ENCODE assay signal across 8 mouse cellular contexts in the genomic region with DNA sequence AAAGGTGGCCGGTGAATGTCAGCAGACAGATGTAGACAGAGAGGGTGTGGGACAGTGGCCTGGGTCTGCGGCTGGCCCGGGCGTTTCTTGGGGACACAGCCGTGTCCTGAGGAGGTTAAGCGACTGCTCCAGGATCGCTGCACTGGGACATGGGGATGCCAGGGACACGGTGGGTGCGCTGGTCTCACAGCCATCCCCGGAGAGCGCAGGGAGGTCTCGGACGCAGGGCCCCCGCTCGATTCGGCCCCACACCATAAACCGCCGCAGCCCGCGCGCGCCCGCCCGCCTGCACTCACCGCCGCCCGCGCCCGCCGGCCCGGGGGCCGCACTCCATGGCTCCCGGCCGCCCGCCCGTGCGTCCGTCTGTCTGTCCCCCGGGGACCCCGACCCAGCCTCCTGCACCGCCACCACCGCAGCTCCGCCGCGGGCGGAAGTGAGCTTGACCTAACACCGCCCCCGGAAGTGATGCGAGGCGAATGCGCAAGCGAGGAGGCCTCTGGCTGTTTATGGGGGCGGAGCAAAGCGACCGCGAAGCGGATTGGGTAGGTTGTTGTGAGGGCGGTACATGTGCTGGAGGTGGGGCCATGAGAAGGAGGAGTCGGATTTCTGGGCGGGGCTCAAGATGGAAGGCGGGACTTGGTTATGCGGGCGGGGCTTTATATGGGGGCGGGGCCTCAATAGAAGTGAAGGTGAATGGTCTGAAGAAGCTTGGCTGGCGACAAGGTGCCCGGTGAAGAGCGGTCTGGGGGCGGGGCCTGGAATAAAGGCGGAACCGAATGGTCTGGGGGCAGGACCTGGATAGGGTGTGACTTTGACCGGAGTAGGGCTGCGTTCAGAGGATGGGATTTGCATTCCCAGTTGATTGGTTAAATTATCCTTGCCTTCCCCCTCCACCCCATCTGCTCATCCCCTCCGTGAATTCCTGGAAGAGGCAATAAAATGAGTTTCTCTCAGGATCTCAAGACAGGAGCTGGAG. TPM values are rescaled to one million over a fixed set of nuclear protein-coding genes. Genes with fewer than 3 reads are reported as not detected.
DNase-seq lines count a peak whose midpoint lies in the region; ATAC-seq and TF ChIP-seq lines count a peak whose summit lies in the region.

A gene (minus strand): TSS at position 463 of the 976 bp plus-strand sequence.

- peak; percentile 91 for TF ChIP-seq POLR2A in brain, embryonic 14.5 days (IDR thresholded peaks at IDR 0.05; ENCODE audit: borderline replicate concordance, extremely low read depth, insufficient read depth, insufficient read length, poor library complexity, severe bottlenecking)
- TF ChIP-seq POLR2A in liver, adult 2 months (IDR thresholded peaks at IDR 0.05; ENCODE audit: extremely low read depth, insufficient read depth, low read length): peak; percentile 86
- TF ChIP-seq POLR2A in myocyte (IDR thresholded peaks at IDR 0.05; ENCODE audit: insufficient read length, low read depth): peak; percentile 89

- peak within 1 kb of the TSS; percentile 91 for H3K9ac ChIP-seq in heart, embryonic 11.5 days (ENCODE audit: low read depth, low read length)
- peak within 1 kb of the TSS; percentile 85 for H3K9ac ChIP-seq in kidney, embryonic 16.5 days (replicated peaks; ENCODE audit: low read length)
- peak within 1 kb of the TSS; percentile 95 for H3K9ac ChIP-seq in liver, adult 2 months (ENCODE audit: low read depth, low read length)

- H3K36me3 ChIP-seq in C2C12 (ENCODE audit: control insufficient read depth, insufficient read depth) (no peaks in the 10 kb centered on the region), myocyte (ENCODE audit: control insufficient read depth, insufficient read depth) (no peaks in the 10 kb centered on the region)
- H3K36me3 ChIP-seq in erythroblast, embryonic 14.5 days (ENCODE audit: control insufficient read depth): peaks cover 27% of the 10 kb centered on the region
- H3K36me3 ChIP-seq in heart, embryonic 11.5 days (ENCODE audit: control insufficient read depth, insufficient read depth, low read length): no peaks in the 10 kb centered on the region
- H3K36me3 ChIP-seq in kidney, embryonic 16.5 days (ENCODE audit: insufficient read depth, low read length): 0 out of 2 replicates have a peak, but pooled peaks cover 8% of the 10 kb centered on the region
- no peaks in the 10 kb centered on the region for H3K36me3 ChIP-seq in liver, adult 2 months (ENCODE audit: control insufficient read depth, insufficient read depth, low read length)
- H3K36me3 ChIP-seq in splenic B cell, adult 2 months (ENCODE audit: control insufficient read depth, insufficient read depth, low read length, poor library complexity, severe bottlenecking): no peaks in the 10 kb centered on the region; the same call in 1 of the 2 replicates

- WGBS in heart, embryonic 11.5 days (ENCODE audit: insufficient replicate concordance): under 1% methylated on average over 70 of the region's 73 CpGs
- under 1% methylated on average over 72 of the region's 73 CpGs for WGBS in kidney, embryonic 16.5 days
- WGBS in liver, adult 2 months: 1% methylated on average over 73 of the region's 73 CpGs

- no peaks in the 10 kb centered on the region for H3K27me3 ChIP-seq in C2C12 (ENCODE audit: control insufficient read depth, insufficient read depth, insufficient read length)
- H3K27me3 ChIP-seq in erythroblast, embryonic 14.5 days (ENCODE audit: control insufficient read depth): no peaks in the 10 kb centered on the region
- no peaks in the 10 kb centered on the region for H3K27me3 ChIP-seq in heart, embryonic 11.5 days (ENCODE audit: control insufficient read depth, insufficient read depth, low read length)
- no peaks in the 10 kb centered on the region for H3K27me3 ChIP-seq in kidney, embryonic 16.5 days (ENCODE audit: insufficient read depth, low read length)
- no peaks in the 10 kb centered on the region for H3K27me3 ChIP-seq in liver, adult 2 months (ENCODE audit: control insufficient read depth, insufficient read depth, low read length)
- no peaks in the 10 kb centered on the region for H3K27me3 ChIP-seq in myocyte (ENCODE audit: control insufficient read depth, insufficient read depth, insufficient read length)
- no peaks in the 10 kb centered on the region for H3K27me3 ChIP-seq in splenic B cell, adult 2 months (ENCODE audit: control insufficient read depth, insufficient read depth, low read length, poor library complexity, severe bottlenecking)

- no peaks in the 10 kb centered on the region for H3K9me3 ChIP-seq in erythroblast, embryonic 14.5 days (ENCODE audit: control insufficient read depth, low read length)
- H3K9me3 ChIP-seq in heart, embryonic 11.5 days (replicated peaks; ENCODE audit: control insufficient read depth, low read length): no peaks in the 10 kb centered on the region
- no peaks in the 10 kb centered on the region for H3K9me3 ChIP-seq in kidney, embryonic 16.5 days (ENCODE audit: low read length)

- H3K79me3 ChIP-seq in C2C12 (ENCODE audit: low read depth): peaks cover 20% of the 10 kb centered on the region

- TF ChIP-seq CTCF in C2C12 (IDR thresholded peaks at IDR 0.05; ENCODE audit: control insufficient read depth, insufficient read depth, insufficient read length): no peak
- no peak for TF ChIP-seq CTCF in brain, embryonic 14.5 days (IDR thresholded peaks at IDR 0.05; ENCODE audit: borderline replicate concordance, extremely low read depth, insufficient read depth, insufficient read length)
- no peak for TF ChIP-seq CTCF in liver, adult 2 months (IDR thresholded peaks at IDR 0.05; ENCODE audit: low read depth, low read length)

- peaks cover 66% of the 10 kb centered on the region for H3K4me1 ChIP-seq in erythroblast, embryonic 14.5 days (ENCODE audit: control insufficient read depth)
- peaks cover 21% of the 10 kb centered on the region for H3K4me1 ChIP-seq in heart, embryonic 11.5 days (ENCODE audit: control insufficient read depth, insufficient read depth, low read length)
- H3K4me1 ChIP-seq in kidney, embryonic 16.5 days (ENCODE audit: insufficient read depth, low read length): peaks cover 24% of the 10 kb centered on the region
- H3K4me1 ChIP-seq in liver, adult 2 months (ENCODE audit: control insufficient read depth, insufficient read depth, low read length): peaks cover 15% of the 10 kb centered on the region

- H3K4me2 ChIP-seq in heart, embryonic 11.5 days: peak within 1 kb of the TSS; percentile 87
- H3K4me2 ChIP-seq in kidney, embryonic 16.5 days (replicated peaks; ENCODE audit: low read depth, low read length): peak within 1 kb of the TSS; percentile 98
- H3K4me2 ChIP-seq in myocyte (ENCODE audit: low read depth): peak within 1 kb of the TSS; percentile 74

- H3K79me2 ChIP-seq in C2C12 (ENCODE audit: control insufficient read depth, insufficient read depth): peaks cover 42% of the 10 kb centered on the region
- peaks cover 43% of the 10 kb centered on the region for H3K79me2 ChIP-seq in liver, adult 2 months (ENCODE audit: control insufficient read depth, insufficient read depth, low read length)
- H3K79me2 ChIP-seq in myocyte (ENCODE audit: control insufficient read depth, insufficient read depth): peaks cover 23% of the 10 kb centered on the region

- H3K27ac ChIP-seq in heart, embryonic 11.5 days (ENCODE audit: low read depth, low read length): peak within 1 kb of the TSS; percentile 55; the same call in 1 of the 2 replicates
- H3K27ac ChIP-seq in kidney, embryonic 16.5 days (ENCODE audit: low read length): peak within 1 kb of the TSS; percentile 6; the same call in 1 of the 2 replicates
- H3K27ac ChIP-seq in liver, adult 2 months (replicated peaks; ENCODE audit: insufficient read depth, low read depth, low read length): peak within 1 kb of the TSS; percentile 22

- H3ac ChIP-seq in C2C12 (ENCODE audit: control insufficient read depth, insufficient read length, low read depth): peak within 1 kb of the TSS; percentile 98
- H3ac ChIP-seq in myocyte (ENCODE audit: control insufficient read depth, insufficient read length): peak within 1 kb of the TSS; percentile 83

- ATAC-seq in heart, embryonic 11.5 days (replicated peaks; ENCODE audit: insufficient number of reproducible peaks, low FRiP score, low TSS enrichment): peak; percentile 93
- ATAC-seq in kidney, embryonic 16.5 days (ENCODE audit: low FRiP score, low TSS enrichment): peak; percentile 96

- peak; percentile 99 for DNase-seq in brain, embryonic 14.5 days (ENCODE audit: low read depth)
- DNase-seq in liver, adult 2 months (ENCODE audit: extremely low read depth, low read depth, low spot score): peak; percentile 94
- DNase-seq in splenic B cell, adult 2 months (ENCODE audit: low read depth, low spot score): peak; percentile 99

- H3K4me3 ChIP-seq in C2C12 (ENCODE audit: insufficient read depth, poor library complexity, severe bottlenecking) (peak within 1 kb of the TSS; percentile 86), myocyte (peak within 1 kb of the TSS; percentile 51)
- H3K4me3 ChIP-seq in erythroblast, embryonic 14.5 days (replicated peaks): peak within 1 kb of the TSS; percentile 91
- peak within 1 kb of the TSS; percentile 92 for H3K4me3 ChIP-seq in heart, embryonic 11.5 days (ENCODE audit: low read depth, low read length)
- H3K4me3 ChIP-seq in kidney, embryonic 16.5 days (ENCODE audit: low read length): peak within 1 kb of the TSS; percentile 76
- peak within 1 kb of the TSS; percentile 92 for H3K4me3 ChIP-seq in liver, adult 2 months (ENCODE audit: insufficient read depth, low read depth, low read length)

TF ChIP-seq in C2C12, 6 proteins besides CTCF, POLR2A, EP300 and RAD21 (continues in another document):
- no peak for TF ChIP-seq MYOG (IDR thresholded peaks at IDR 0.05; ENCODE audit: control insufficient read depth, extremely low read depth, insufficient read length)
- TF ChIP-seq CEBPB (IDR thresholded peaks at IDR 0.05; ENCODE audit: low read depth): no peak
- no peak for TF ChIP-seq MYOD1 (IDR thresholded peaks at IDR 0.05; ENCODE audit: control insufficient read depth, insufficient read length, low read depth)
- TF ChIP-seq FOSL1 (IDR thresholded peaks at IDR 0.05; ENCODE audit: insufficient read depth, low read length, poor library complexity, severe bottlenecking): no peak

TF ChIP-seq in myocyte, 11 proteins besides CTCF, POLR2A, EP300 and RAD21 (continues in another document):
- peak; percentile 15 for TF ChIP-seq USF1 (IDR thresholded peaks at IDR 0.05; ENCODE audit: low read depth)
- TF ChIP-seq POLR2AphosphoS2 (IDR thresholded peaks at IDR 0.05; ENCODE audit: insufficient read length, low read depth): peak; percentile 89
- peak; percentile 75 for TF ChIP-seq SRF (IDR thresholded peaks at IDR 0.05; ENCODE audit: control insufficient read depth, insufficient read length, low read depth)
- no peak for TF ChIP-seq REST (IDR thresholded peaks at IDR 0.05; ENCODE audit: insufficient read depth, insufficient read length)

RNA-seq across cellular contexts. Expression of the gene that starts here (rescaled TPM):
- polyA plus RNA-seq in C2C12 (2012; fragmentation: generic; extraction: Trizol) (103 TPM), myocyte (2012; fragmentation: generic; extraction: Trizol) (111 TPM)
- 170 and 188 TPM in 2 replicates for polyA plus RNA-seq in brain, embryonic 14.5 days (2012; rRNA removed)
- polyA plus RNA-seq in erythroblast, embryonic 14.5 days (2012): 103 and 117 TPM in 2 replicates
- 94.3 and 100 TPM in 2 replicates for polyA plus RNA-seq in heart, embryonic 11.5 days (2014; fragmentation: Nextera tagmentation; extraction: Ambion mirVana)
- 86.5 and 89.2 TPM in 2 replicates for polyA plus RNA-seq in kidney, embryonic 16.5 days (2015; fragmentation: Nextera tagmentation; extraction: Ambion mirVana)
- total RNA-seq in liver, adult 2 months (2014; rRNA removed): 45.7 and 59.3 TPM in 2 replicates
- polyA plus RNA-seq in liver, adult 2 months (2012; rRNA removed): 194 and 205 TPM in 2 replicates

Comparison
In these comparisons a context has a peak if more than half of its experiments do, and no peak if none do; other contexts are left out.
1. Peak in every context shown above with its lines: DNase-seq, ATAC-seq, H3K4me3 ChIP-seq and H3K27ac ChIP-seq.